Mouse (Mus musculus) ovary, adult 2 months (tissue): ENCODE measurements around the gene Zfp120. TPM values are rescaled to one million over a fixed set of nuclear protein-coding genes. Genes with fewer than 3 reads are reported as not detected.

Experiments
- polyA plus RNA-seq: library from polyadenylated mRNA; depleted of rRNA; stranded (reverse); fragments of >200 nt; gene quantifications from 2 replicates; pipeline ENCODE4 v1.2.3, GENCODE M21; 2012; rRNA removed

Gene Zfp120
- 0.56 and 1.1 TPM in 2 replicates for polyA plus RNA-seq

DNA sequence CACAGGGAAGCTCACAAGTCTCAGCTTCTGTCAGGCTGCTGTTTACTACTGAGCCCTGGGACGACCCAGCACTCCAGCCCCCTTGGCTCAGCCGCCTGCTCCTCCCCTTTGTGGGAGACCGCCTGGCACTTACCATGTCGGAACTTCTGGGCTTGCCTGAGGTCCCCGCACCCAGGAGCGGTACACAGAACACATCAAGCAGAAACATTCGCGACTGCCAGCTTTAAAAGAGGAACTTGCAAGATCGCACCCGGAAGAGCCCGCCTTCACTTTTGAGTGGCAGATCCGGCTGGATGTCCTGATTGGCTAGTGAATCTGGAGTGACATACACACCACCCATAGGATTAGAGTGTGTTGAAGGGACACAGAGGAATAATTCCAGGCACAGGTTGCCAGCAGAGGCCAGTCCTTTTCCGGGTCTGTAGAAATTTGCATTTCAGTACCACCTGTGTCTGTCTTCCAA is at the start of gene Zfp120:
Gene Zfp120 (minus strand): TSS at position 274 of the 463 bp plus-strand sequence.

DNA sequence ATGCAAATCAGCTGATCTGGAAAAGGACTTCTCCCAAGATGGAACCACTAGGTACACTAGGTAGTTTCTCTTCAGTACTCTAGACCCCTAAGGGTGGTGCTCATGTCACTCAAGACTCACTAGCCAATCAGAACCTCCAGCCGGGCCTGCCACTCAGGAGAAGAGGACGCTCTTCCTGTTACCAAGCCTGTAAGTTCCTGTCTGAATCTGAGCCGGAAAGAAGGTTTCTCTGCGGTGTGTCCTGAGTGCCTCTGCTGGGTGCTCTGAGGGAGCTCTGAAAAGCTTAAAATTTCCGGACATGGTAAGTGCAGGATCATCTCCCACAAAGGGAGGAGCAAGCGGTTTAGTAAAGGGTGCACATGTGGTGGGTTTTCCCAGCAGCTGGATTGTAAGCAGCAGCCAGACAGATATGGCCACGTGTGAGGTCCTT is 45.1 kb upstream of the Zfp120 start, which contains the start of gene Gm14139:
Gene Gm14139 (plus strand): TSS at position 186 of the 430 bp plus-strand sequence.

DNA sequence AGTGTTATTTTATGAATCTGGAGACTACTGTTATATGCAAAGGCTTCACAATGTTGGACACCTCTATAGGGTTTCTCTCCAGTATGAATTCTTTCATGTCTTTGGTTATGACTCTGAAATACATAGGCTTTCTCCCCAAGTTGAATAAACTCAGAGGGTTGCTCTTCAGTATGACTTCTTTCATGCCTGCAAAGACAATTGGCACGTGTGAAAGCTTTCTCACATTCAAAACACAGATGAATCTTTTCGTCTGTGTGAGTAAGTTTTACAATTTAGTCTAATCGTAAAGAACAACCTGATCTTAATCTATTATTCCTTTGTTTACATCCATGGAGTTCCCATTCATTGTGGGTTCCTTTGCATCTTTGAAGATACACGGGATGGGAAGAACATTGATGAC is 43.1 kb upstream of the Zfp120 start, which contains the start of gene Gm10770:
Gene Gm10770 (minus strand): TSS at position 101 of the 400 bp plus-strand sequence.

Other genes starting within 250 kb of the Zfp120 start
- gene Gm10770, start 43.0 kb upstream of the Zfp120 start, polyA plus RNA-seq = not detected in 2 replicates
- gene Gm14139, start 45.0 kb upstream of the Zfp120 start, polyA plus RNA-seq = not detected in 2 replicates
- gene Zfp937, start 81.4 kb upstream of the Zfp120 start, polyA plus RNA-seq = 0.31 and 0.35 TPM in 2 replicates
- gene Gm21994, start 118.9 kb upstream of the Zfp120 start, polyA plus RNA-seq = 0.14 TPM in 1 of 2 replicates, not detected in the other
- gene Gm14124, start 120.8 kb upstream of the Zfp120 start, polyA plus RNA-seq = not detected in 2 replicates
- gene Gm10130, start 187.0 kb upstream of the Zfp120 start, polyA plus RNA-seq = not detected in 2 replicates
- 1.5 TPM in 2 replicates for gene 3300002I08Rik, start 226.1 kb upstream of the Zfp120 start, polyA plus RNA-seq